ENCODE assay signal across 11 mouse cellular contexts in the genomic region with DNA sequence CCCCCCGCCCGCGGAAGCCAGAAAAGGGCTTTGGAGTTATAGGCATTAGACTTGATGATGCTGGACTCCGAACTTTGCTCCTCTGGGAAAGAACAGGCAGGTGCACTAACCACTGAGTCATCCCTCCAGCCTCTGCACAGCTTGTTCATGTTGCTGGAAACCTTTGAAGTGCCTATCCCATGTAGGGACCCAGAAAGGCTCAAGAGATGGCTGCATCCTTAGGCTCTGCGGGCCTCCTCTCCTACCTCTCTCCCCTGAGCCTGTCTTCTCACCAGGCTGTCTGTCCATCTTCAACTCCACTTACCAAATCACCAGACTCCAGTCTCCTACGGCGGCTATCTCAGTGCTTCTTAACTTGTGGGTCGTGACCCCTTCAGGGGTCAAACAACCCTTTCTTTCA. TPM values are rescaled to one million over a fixed set of nuclear protein-coding genes. Genes with fewer than 3 reads are reported as not detected.
DNase-seq lines count a peak whose midpoint lies in the region; ATAC-seq and TF ChIP-seq lines count a peak whose summit lies in the region.
"Had no signal": no experiment of that assay in that cellular context is flagged by ENCODE, and none has a peak within 500 bp of the region (broad histone marks: within the 10 kb centered on the region; RNA-seq: fewer than 3 reads in every experiment).

No protein-coding gene starts in this region.

- no peaks in the 10 kb centered on the region for H3K79me2 ChIP-seq in MEL (ENCODE audit: control insufficient read depth, insufficient read depth, low read length, poor library complexity)

- 76% methylated on average over 5 of the region's 8 CpGs for WGBS in kidney, embryonic 16.5 days
- WGBS in stomach, embryonic 16.5 days, result 57% methylated on average over 5 of the region's 8 CpGs

- DNase-seq in kidney, adult 18-20 months, result no peak
- no peak for DNase-seq in MEL (ENCODE audit: low read depth, low spot score)
- no peak for DNase-seq in gastrocnemius, postnatal 10 days
- DNase-seq in right cerebral cortex, postnatal 14 days, result no peak

- no peak overlapping the region for H3K9ac ChIP-seq in kidney, embryonic 16.5 days (replicated peaks; ENCODE audit: low read length)
- no peak overlapping the region for H3K9ac ChIP-seq in MEL (ENCODE audit: control insufficient read depth, low read depth, low read length, poor library complexity, severe bottlenecking)
- no peak overlapping the region for H3K9ac ChIP-seq in stomach, embryonic 16.5 days (ENCODE audit: low read length)
- H3K9ac ChIP-seq: heart, embryonic 13.5 days; liver, embryonic 15.5 days had no signal

- TF ChIP-seq POLR2A in MEL (IDR thresholded peaks at IDR 0.05; ENCODE audit: control insufficient read depth in 1 of 2, insufficient read depth in 1 of 2, low read depth in 1 of 2, low read length in 2 of 2, poor library complexity in 1 of 2), result no peak

- 0 out of 2 replicates have a peak overlapping the region, but pooled peaks have one; percentile 55 for H3K27ac ChIP-seq in kidney, embryonic 16.5 days (ENCODE audit: low read length)
- H3K27ac ChIP-seq in MEL (ENCODE audit: control insufficient read depth, low read depth, low read length), result no peak overlapping the region
- H3K27ac ChIP-seq in stomach, embryonic 16.5 days (ENCODE audit: low read length), result peak overlapping the region; percentile 63; the same call in 1 of the 2 replicates
- H3K27ac ChIP-seq: heart, embryonic 13.5 days; liver, embryonic 15.5 days; midbrain, embryonic 10.5 days had no signal

- no peak for ATAC-seq in kidney, embryonic 16.5 days (ENCODE audit: low FRiP score, low TSS enrichment)
- ATAC-seq in stomach, embryonic 16.5 days (ENCODE audit: insufficient read depth, low FRiP score), result no peak

- no peak for TF ChIP-seq CTCF in E14TG2a.4 (conservative IDR thresholded peaks at IDR 0.05; ENCODE audit: low read length)
- TF ChIP-seq CTCF in MEL (IDR thresholded peaks at IDR 0.05 in 2 of 3, conservative IDR thresholded peaks at IDR 0.05 in 1 of 3; ENCODE audit: control insufficient read depth in 1 of 3, insufficient read depth in 1 of 3, low read depth in 2 of 3, low read length in 3 of 3, poor library complexity in 1 of 3, severe bottlenecking in 1 of 3), result no peak

- peaks cover 3% of the 10 kb centered on the region; the same call in 1 of the 2 replicates for H3K36me3 ChIP-seq in kidney, embryonic 16.5 days (ENCODE audit: insufficient read depth, low read length)
- H3K36me3 ChIP-seq in E14TG2a.4 (ENCODE audit: insufficient read depth, low read length) (peaks cover 36% of the 10 kb centered on the region), MEL (ENCODE audit: control insufficient read depth in 1 of 2, insufficient read depth in 2 of 2, low read length in 2 of 2) (peaks cover 0 to 9% of the 10 kb centered on the region in 2 experiments; a peak in 2 of 4 replicates)
- no peaks in the 10 kb centered on the region for H3K36me3 ChIP-seq in stomach, embryonic 16.5 days (ENCODE audit: control insufficient read depth, insufficient read depth, low read length)
- H3K36me3 ChIP-seq: liver, embryonic 15.5 days had no signal

- H3K9me3 ChIP-seq in kidney, embryonic 16.5 days (ENCODE audit: low read length), result no peaks in the 10 kb centered on the region
- H3K9me3 ChIP-seq in E14TG2a.4 (ENCODE audit: low read length) (no peaks in the 10 kb centered on the region), MEL (replicated peaks; ENCODE audit: insufficient read depth, low read length) (no peaks in the 10 kb centered on the region)
- no peaks in the 10 kb centered on the region for H3K9me3 ChIP-seq in stomach, embryonic 16.5 days (replicated peaks; ENCODE audit: control insufficient read depth, low read length)
- H3K9me3 ChIP-seq: heart, embryonic 13.5 days; liver, embryonic 15.5 days; midbrain, embryonic 10.5 days had no signal

- no peaks in the 10 kb centered on the region for H3K27me3 ChIP-seq in kidney, embryonic 16.5 days (ENCODE audit: insufficient read depth, low read length)
- H3K27me3 ChIP-seq in E14TG2a.4 (ENCODE audit: insufficient read depth, low read length), result no peaks in the 10 kb centered on the region
- no peaks in the 10 kb centered on the region; a peak in 1 of 4 replicates for H3K27me3 ChIP-seq in MEL (ENCODE audit: control insufficient read depth in 1 of 2, insufficient read depth in 2 of 2, low read length in 2 of 2)
- H3K27me3 ChIP-seq in stomach, embryonic 16.5 days (ENCODE audit: control insufficient read depth, insufficient read depth, low read length), result no peaks in the 10 kb centered on the region
- H3K27me3 ChIP-seq: heart, embryonic 13.5 days; liver, embryonic 15.5 days had no signal

- no peak for TF ChIP-seq RAD21 in MEL (IDR thresholded peaks at IDR 0.05; ENCODE audit: low read depth, low read length)

- H3K4me2 ChIP-seq in kidney, embryonic 16.5 days (replicated peaks; ENCODE audit: low read depth, low read length), result no peak overlapping the region
- H3K4me2 ChIP-seq in stomach, embryonic 16.5 days (ENCODE audit: low read depth, low read length), result no peak overlapping the region
- H3K4me2 ChIP-seq: heart, embryonic 13.5 days; liver, embryonic 15.5 days had no signal

- peaks cover 46% of the 10 kb centered on the region for H3K4me1 ChIP-seq in kidney, embryonic 16.5 days (ENCODE audit: insufficient read depth, low read length)
- H3K4me1 ChIP-seq in E14TG2a.4 (replicated peaks; ENCODE audit: low read depth, low read length) (peaks cover 86% of the 10 kb centered on the region), MEL (ENCODE audit: control insufficient read depth in 1 of 2, insufficient read depth in 2 of 2, low read length in 2 of 2) (peaks cover 10 to 19% of the 10 kb centered on the region in 2 experiments)
- peaks cover 28% of the 10 kb centered on the region for H3K4me1 ChIP-seq in stomach, embryonic 16.5 days (ENCODE audit: control insufficient read depth, insufficient read depth, low read length)

- no peak for TF ChIP-seq EP300 in MEL (IDR thresholded peaks at IDR 0.05; ENCODE audit: low read depth in 1 of 2, low read length in 2 of 2)

- H3K4me3 ChIP-seq in kidney, embryonic 16.5 days (ENCODE audit: low read length), result no peak overlapping the region
- H3K4me3 ChIP-seq in E14TG2a.4 (replicated peaks; ENCODE audit: low read length) (peak overlapping the region; percentile 50), MEL (ENCODE audit: control insufficient read depth in 1 of 2, insufficient read depth in 1 of 2, low read depth in 2 of 2, low read length in 2 of 2) (peak overlapping the region in 1 of 2 experiments; percentile 59; a peak in 3 of 4 replicates)
- no peak overlapping the region for H3K4me3 ChIP-seq in stomach, embryonic 16.5 days (replicated peaks; ENCODE audit: low read length)
- H3K4me3 ChIP-seq: erythroblast, embryonic 14.5 days; heart, embryonic 13.5 days; liver, embryonic 15.5 days; midbrain, embryonic 10.5 days had no signal

TF ChIP-seq in MEL, 35 proteins besides CTCF, POLR2A, EP300 and RAD21:
- TF ChIP-seq NELFE (IDR thresholded peaks at IDR 0.05; ENCODE audit: low read depth, low read length) (no peak), MAX (IDR thresholded peaks at IDR 0.05; ENCODE audit: low read length) (peak; percentile 7; the same call in 1 of the 2 replicates), POLR2AphosphoS5 (IDR thresholded peaks at IDR 0.05; ENCODE audit: borderline replicate concordance, low read depth, low read length) (no peak), SIN3A (IDR thresholded peaks at IDR 0.05; ENCODE audit: low read length) (no peak), SMC3 (IDR thresholded peaks at IDR 0.05; ENCODE audit: low read depth, low read length) (no peak)

RNA-seq across cellular contexts. Expression of a gene that starts 59.7 kb away (rescaled TPM):
- polyA plus RNA-seq in kidney, embryonic 16.5 days (2015; fragmentation: Nextera tagmentation; extraction: Ambion mirVana), result 46.3 and 48.9 TPM in 2 replicates
- 12.2 and 18.2 TPM in 2 replicates for total RNA-seq in MEL (2012; rRNA removed)
- 10 to 100 TPM in 1 of 2 experiments, not detected in 1; 56.1 TPM for polyA plus RNA-seq in MEL (2012; ENCODE audit: insufficient read depth in 1 of 2, insufficient read length in 2 of 2, low read depth in 1 of 2, low replicate concordance in 2 of 2, missing spikeins in 1 of 2)
- 66.1 and 68.6 TPM in 2 replicates for polyA plus RNA-seq in stomach, embryonic 16.5 days (2015; fragmentation: Nextera tagmentation; extraction: Ambion mirVana)
- 10 to 100 TPM; 52.8 to 54.8 TPM for total RNA-seq in gastrocnemius, postnatal 10 days (2021)
